Mouse (Mus musculus) stomach, postnatal 0 days (tissue): ENCODE results near the gene Ermap.

Experiments used
- CTCF ChIP-seq: IDR thresholded peaks from 2 replicates; pipeline ENCODE4 v1.5.1; 2016; ENCODE audit warnings: antibody characterized with exemption, low read depth, mild to moderate bottlenecking, moderate library complexity
- EP300 ChIP-seq: optimal IDR thresholded peaks from 2 replicates; pipeline ENCODE3; 2016; ENCODE audit warnings: antibody characterized with exemption

- TF ChIP-seq CTCF (no peak), EP300 (no peak)
Observed at GRCm38 (mm10) chr4:119189864-119190263, at the start of gene Ermap.
